Mouse (Mus musculus) layer of hippocampus, postnatal 14 days (tissue): ENCODE measurements around the gene Atxn1. TPM values are rescaled to one million over a fixed set of nuclear protein-coding genes. Genes with fewer than 3 reads are reported as not detected.

Experiments used
- DNase-seq, 2 experiments: peaks; one replicate each; pipeline ENCODE4 v3.0.0; 2021 to 2022; ENCODE audit warnings: low spot score in 2 of 2, mixed read lengths in 1 of 2
- total RNA-seq, 2 experiments: library from RNA; stranded (reverse); gene quantifications; 2 replicates each; pipeline ENCODE4 v1.2.3; 2021

Gene Atxn1
- total RNA-seq, 2 experiments from 2014 or later, result 92.4 to 124 TPM

- peak; percentile 74 to 76 for DNase-seq
These were observed 1.1 kb downstream of the Atxn1 start for GRCm38 (mm10) chr13:45963497-45964330.

GRCm38 (mm10) chr13:45962776-45963175 lies 2.0 kb downstream of the Atxn1 start:
- DNase-seq, result no peak

GRCm38 (mm10) chr13:45961871-45962630 lies 2.8 kb downstream of the Atxn1 start:
- no peak for DNase-seq

GRCm38 (mm10) chr13:45960311-45960965 lies 4.4 kb downstream of the Atxn1 start:
- no peak for DNase-seq

- DNase-seq, result no peak
These were observed 6.5 kb downstream of the Atxn1 start for GRCm38 (mm10) chr13:45958306-45958705.

GRCm38 (mm10) chr13:45957629-45958028 lies 7.2 kb downstream of the Atxn1 start:
- no peak for DNase-seq

- DNase-seq, result no peak
These were observed 8.5 kb downstream of the Atxn1 start for GRCm38 (mm10) chr13:45956287-45956686.

- DNase-seq, result no peak
These were observed 9.3 kb downstream of the Atxn1 start for GRCm38 (mm10) chr13:45955370-45956055.

GRCm38 (mm10) chr13:45953098-45953497 lies 11.7 kb downstream of the Atxn1 start:
- DNase-seq, result no peak

- no peak for DNase-seq
These were observed 13.7 kb downstream of the Atxn1 start for GRCm38 (mm10) chr13:45951071-45951645.

- DNase-seq, result peak in 1 of 2 experiments; percentile 48
These were observed 14.4 kb downstream of the Atxn1 start for GRCm38 (mm10) chr13:45950355-45950861.

- DNase-seq, result no peak
These were observed 18.7 kb downstream of the Atxn1 start for GRCm38 (mm10) chr13:45946136-45946535.

GRCm38 (mm10) chr13:45942337-45942736 lies 22.5 kb downstream of the Atxn1 start:
- DNase-seq, result no peak

- no peak for DNase-seq
These were observed 24.1 kb downstream of the Atxn1 start for GRCm38 (mm10) chr13:45940714-45941113.

- no peak for DNase-seq
These were observed 25.2 kb downstream of the Atxn1 start for GRCm38 (mm10) chr13:45939561-45939960.

GRCm38 (mm10) chr13:45938083-45938482 lies 26.7 kb downstream of the Atxn1 start:
- DNase-seq, result no peak

GRCm38 (mm10) chr13:45936765-45937164 lies 28.0 kb downstream of the Atxn1 start:
- no peak for DNase-seq

GRCm38 (mm10) chr13:45935798-45936197 lies 29.0 kb downstream of the Atxn1 start:
- DNase-seq, result no peak

- no peak for DNase-seq
These were observed 30.0 kb downstream of the Atxn1 start for GRCm38 (mm10) chr13:45934841-45935240.

- DNase-seq, result no peak
These were observed 30.7 kb downstream of the Atxn1 start for GRCm38 (mm10) chr13:45934085-45934484.
